Mouse (Mus musculus) fat pad, adult 2 months (tissue): Measurements from ENCODE around the gene Atpaf1.

ENCODE experiments used
- DNase-seq: peaks from one replicate; pipeline ENCODE4 v3.0.0-alpha.2; 2011; ENCODE audit warnings: low read depth, low spot score; ENCODE audit errors: extremely low read depth

Gene Atpaf1

DNA sequence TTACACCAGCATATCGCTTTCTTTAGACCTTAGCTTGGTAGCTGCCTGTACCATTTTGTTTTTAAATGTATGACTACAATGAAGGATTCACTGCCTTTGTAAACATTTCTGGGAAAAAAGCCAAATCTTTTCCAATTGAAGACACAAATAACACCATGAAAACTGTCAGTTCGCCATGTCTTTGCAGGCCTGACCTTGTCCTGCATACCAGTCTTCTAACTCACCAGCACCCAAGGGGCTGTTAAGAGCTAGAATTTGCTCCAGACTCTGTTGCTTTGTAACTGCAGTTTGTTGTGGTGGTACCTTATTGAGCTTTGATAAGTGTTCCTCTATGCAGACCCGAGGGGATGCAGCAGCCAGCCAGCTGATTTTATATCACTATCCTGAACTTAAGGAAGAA is 15.4 kb downstream of the Atpaf1 start:
- DNase-seq = no peak

DNA sequence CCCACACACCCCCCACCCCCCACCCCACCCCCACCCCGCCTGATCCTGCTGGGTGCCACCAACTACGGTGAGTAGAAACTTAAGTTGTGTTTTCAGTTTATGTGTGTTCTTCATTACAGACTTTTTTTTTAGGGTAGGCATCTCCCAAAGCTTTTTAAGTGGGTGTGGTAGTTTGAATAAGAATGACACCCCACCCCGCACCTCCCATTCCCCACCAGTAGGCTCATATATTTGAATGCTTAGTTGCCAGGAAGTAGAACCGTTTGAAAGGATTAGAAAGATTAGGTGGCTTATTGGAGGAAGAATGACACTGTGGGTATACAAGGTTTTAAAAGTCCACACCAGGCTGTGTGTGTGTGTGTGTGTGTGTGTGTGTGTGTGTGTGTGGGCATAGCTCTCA is 27.7 kb downstream of the Atpaf1 start:
- DNase-seq = no peak

DNA sequence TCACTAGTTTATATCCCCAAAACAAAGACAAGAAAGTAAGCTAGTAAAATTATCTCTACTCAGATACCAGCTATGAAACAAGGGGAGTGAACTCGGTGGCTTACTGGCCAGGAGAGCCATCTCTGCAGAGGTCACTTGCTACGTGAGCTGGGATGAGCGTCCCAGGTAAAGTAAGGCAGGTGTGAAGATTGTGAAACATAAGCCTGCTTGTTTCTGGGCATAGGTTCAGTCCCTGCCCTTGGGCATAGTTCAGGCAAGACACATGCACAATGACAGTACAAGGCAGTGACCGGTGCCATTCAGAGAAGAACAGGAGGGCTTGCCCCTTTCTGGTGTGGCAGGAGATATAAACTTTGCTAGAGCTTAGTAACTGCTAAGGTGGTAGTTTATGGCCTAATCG is 31.0 kb downstream of the Atpaf1 start:
- DNase-seq = no peak

DNA sequence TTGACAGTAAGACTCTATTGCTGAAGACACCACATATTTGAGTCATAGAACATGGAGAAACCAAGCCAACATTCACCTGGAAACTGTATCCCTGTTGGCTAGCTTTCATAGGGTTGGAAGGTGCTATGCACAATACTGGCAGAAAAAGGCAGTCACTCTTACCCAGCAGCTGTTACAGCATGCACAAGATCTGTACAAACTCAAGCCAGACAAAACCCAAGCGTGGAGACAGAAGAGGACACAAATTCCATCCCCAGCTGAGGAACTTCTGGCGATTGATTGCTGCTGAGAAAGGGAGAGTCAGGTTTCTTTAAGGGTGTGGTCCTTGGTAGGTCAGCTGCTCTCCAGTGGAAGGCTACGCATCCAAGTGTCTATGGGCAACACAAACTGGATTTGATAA is 35.6 kb downstream of the Atpaf1 start:
- no peak for DNase-seq

DNA sequence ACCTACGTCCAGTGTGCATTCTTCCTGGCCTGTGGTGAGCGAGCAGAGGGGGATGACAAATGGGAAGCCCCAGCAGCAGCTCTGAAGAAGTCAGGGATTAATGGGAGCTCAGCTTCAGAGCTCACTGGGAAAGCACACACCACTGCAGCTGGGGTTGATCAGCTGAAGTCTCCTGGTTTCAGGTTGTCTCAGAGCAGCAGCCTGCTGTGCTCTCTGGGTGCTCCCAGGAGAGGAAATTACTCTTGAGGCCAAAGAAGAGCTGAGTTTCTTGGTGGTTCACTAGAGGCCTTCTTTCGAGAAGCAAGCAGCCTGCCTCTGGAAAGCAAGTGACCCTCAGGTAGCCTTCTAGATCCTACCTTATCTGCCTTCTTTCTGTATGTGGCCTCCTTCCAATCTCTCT is 36.3 kb downstream of the Atpaf1 start:
- DNase-seq = no peak

DNA sequence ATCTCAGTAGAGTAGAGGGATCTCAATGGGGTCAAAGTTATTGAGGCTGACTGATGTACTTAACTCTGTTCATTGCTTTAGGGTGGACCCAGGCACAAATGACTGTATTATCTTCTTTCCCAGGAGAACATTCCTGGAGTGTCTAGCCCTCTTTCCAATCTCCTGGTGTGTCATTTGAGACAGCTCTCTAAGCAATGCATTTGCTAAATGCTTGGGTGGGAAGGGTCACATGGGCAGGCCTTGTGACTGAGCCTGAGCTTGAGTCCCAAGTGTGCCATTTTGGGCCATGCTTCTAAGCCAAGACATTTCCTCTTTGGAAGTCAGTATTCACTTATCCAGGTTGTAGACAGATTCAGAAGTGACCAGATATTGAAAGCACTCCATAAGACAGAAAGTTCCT is 36.8 kb downstream of the Atpaf1 start:
- DNase-seq = no peak

DNA sequence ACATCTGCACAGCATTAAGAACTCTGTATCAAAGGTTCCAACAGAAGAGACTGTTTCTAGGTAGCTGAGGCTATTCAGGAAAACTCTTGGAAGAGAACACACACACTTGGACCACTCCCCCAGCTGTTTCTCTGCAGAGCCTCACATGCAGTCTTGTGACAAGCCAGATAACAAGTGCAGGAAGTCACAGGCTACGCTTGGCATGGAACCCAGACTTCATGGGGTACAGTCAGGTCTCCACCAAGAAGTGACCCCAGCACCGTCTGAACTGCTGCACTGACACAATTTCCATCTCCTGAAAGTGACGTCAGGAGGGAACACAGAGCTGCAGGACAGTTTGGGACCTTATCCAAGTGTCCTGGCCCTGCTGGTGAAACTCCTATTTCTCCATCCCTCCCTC is 37.3 kb downstream of the Atpaf1 start:
- no peak for DNase-seq

DNA sequence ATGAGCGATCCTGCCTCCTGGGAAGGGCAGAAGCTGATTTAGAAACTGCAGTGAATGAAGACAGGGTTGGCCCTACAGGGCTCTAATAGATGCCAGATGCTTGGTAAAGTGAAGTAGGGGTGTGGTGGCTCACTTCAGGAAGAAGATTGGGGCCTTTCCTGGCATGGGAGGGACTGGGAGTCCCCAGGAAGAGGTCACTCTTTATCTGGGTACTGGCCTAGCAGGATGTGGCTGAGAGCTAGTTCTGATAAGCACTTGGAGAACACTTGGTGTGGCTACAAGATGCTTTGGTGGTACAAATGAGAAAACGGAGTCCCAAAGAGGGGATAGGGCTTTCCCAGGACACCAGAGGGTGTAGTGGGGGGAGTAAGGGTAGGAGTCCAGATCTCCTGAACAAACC is 39.6 kb downstream of the Atpaf1 start:
- DNase-seq = no peak

DNA sequence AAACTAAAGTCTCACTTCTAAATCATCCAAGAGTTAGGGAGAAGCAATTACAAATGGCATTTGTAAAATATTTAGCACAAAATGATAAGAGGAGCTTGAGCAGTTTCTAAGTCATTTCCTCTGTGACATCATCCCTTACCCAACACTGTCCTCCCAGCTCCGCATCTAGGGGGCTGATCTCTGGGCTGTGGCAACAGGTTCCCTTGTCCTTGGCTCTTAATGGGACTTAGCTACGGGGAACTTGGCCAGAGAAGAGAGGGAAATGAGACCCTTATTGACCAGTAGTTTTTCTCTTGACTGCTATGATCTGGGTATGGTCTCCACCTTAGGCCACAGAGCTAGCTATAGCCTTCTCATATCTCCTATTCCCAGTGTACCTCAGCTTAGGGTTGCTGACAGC is 40.7 kb downstream of the Atpaf1 start:
- DNase-seq = no peak

DNA sequence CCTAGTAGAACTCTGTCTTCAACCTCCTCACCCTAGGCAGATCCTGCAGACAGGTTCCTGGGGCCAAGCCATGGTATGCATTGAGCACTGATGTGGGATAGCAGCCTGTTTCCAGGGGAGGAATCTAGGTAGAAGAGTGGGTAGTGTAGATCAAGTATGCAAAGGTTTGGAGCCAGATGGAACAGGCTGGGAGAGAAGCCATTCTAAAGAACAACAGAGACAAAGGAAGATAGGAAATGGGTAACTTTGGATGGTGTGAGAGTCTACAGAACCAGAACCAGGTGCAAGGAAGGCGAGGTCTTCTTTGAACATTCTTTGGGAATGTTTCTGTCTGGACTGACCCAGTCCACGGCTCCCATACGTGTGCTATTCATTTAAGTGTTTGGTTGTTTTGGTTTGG is 42.5 kb downstream of the Atpaf1 start:
- no peak for DNase-seq

DNA sequence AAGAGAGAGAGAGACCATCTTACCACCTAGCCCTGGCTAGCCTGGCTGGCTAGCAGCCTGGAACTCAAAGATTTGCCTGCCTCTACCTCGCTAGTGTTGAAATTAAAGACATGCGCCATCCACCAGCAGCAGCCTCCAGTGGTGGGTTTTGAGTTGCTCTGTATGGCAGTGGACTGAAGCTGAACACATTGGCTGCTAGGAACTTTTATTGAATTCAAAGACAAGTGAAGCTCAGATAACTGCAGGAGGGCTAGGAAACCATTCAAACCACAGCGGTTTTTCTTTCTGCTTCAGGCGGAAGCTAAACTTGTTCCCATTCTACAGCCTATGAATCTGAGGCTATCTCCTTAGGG is 42.9 kb downstream of the Atpaf1 start:
- no peak for DNase-seq

DNA sequence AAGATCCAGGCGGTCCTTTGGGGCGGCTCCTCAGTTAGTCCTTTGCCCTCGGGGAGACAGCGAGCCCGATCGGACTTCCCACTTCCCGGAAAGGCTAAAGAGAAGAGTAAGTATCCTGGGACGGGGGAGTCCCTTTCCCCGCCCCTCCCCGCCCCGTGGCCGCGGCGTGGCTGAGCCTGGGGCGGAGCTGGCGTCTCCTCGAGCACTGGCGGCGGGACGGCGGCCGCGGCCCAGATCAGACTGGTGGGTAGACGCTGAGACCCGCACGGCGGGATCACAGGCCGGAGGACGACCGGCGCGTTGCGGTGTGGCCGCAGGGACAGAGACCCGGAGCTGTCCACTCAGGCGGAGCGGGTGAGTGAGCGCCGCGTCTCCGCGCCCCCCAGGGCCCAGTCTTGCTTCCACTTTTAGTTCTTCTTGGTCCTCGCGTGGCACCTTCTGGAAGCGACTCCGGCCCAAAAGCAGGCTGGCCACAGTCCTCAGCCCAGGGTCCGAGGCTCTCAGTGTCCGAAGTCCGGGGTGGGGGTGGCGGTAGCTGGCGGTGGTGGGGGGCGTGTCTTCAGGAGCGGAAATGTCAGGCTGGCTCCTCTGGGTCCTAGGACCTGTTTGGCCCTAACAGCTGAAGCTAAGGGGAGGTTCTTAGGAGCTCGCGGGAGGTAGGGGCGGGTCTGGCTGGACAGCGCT is 43.4 kb downstream of the Atpaf1 start, which contains the start of gene Mob3c:
TSS of gene Mob3c (plus strand) at position 205 of the 684 bp plus-strand sequence.
- no peak for DNase-seq

DNA sequence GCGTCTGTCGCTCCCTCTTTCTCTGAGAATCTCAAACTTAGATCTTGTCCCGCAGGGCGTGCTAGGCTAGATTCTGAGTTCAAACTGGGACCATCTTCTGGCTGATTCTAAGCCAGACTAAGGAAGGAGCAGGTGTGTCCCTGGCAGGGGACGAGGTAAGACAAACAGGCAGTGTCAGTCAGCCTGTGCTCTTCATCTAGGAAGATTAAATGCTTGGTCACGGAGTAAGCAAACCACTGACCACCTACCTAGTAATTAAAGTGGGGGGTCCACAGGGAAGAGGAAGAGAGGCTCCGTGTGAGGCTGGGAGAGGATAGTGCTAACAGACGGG is 43.9 kb downstream of the Atpaf1 start:
- no peak for DNase-seq

DNA sequence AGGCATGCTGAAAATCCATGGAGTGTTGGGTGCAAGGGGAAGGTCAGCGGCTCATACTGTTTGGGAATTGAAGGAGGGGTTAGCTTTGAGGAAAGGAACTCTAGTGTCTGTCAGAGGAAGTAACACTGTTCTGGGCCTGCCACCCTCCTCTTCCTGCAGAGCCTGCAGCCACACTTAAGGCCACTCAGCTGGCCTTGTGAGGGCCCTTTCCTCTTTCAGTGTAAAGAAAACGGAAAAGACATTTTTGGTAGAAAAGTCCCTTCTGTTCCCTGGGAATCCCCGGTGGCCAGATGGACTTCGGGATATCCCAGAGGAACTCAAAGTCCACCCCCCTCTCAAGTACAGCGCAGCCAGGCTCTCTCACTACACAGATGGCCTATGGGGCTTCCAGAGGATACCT is 45.9 kb downstream of the Atpaf1 start:
- DNase-seq = no peak

DNA sequence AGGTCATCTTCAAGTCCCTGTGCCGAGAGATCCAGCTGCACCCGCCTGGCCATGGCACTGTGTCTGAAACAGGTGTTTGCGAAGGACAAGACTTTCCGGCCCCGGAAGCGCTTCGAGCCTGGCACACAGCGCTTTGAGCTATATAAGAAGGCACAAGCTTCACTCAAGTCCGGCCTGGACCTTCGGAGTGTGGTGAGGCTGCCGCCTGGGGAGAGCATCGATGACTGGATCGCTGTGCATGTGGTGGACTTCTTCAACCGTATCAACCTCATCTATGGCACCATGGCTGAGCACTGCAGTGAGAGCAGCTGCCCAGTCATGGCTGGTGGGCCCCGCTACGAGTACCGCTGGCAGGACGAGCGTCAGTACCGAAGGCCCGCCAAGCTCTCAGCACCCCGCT is 46.6 kb downstream of the Atpaf1 start:
- DNase-seq = no peak

DNA sequence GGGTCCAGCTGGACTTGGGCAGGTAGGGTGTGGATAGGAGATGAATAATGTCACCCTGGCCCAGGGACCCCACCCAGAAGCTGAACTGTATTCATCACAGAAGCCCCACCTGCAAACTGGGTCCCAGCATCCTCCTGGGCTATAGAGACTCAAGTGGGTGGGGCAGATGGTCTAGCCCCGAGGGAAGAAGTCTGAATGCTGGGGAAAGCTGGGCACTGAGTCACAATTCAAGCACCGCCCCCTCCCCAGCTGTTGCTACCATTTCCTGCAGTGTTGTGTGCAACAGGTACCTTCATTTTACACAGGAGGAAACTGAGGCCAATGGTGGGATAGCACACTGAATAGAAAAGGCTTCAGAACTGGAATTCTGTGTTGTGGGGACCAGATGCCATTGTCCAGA is 47.4 kb downstream of the Atpaf1 start:
- no peak for DNase-seq

DNA sequence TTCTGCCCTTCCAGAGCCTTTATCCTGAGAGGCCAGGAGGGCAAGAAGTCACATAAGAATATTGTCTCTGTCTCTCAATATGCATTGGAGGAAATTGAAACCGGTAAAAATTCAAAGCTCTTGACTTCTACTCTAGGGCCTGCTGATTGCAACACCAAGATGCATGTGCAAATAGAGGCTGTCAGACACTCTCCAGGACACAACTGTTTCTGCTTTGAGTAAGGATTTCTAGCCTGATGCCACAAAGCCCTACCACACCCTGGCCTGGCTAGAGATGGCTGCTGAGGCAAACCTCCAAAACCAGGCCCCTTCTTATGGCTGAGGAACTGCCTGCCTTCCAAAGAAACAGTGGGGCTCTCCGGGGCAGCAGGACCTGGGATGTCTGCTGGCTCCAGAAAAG is 51.0 kb downstream of the Atpaf1 start:
- no peak for DNase-seq

DNA sequence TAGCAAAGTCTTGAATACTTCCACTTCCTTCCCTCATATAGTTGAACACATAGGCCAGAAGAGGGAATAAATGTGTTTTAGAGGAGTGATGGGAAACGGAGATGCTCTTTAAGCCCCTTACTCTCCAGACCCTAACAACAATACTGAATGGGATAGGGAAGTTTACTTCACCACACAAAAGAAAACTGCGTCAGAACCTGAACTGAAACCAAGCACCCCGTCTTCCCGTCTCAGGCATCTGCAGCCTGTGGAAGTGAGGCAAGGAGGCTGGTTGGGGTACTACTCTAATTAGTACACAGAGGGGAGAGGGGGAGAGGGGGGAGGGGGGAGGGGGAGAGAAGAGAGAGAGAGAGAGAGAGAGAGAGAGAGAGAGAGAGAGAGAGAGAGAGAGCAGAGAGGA is 53.6 kb downstream of the Atpaf1 start:
- no peak for DNase-seq

DNA sequence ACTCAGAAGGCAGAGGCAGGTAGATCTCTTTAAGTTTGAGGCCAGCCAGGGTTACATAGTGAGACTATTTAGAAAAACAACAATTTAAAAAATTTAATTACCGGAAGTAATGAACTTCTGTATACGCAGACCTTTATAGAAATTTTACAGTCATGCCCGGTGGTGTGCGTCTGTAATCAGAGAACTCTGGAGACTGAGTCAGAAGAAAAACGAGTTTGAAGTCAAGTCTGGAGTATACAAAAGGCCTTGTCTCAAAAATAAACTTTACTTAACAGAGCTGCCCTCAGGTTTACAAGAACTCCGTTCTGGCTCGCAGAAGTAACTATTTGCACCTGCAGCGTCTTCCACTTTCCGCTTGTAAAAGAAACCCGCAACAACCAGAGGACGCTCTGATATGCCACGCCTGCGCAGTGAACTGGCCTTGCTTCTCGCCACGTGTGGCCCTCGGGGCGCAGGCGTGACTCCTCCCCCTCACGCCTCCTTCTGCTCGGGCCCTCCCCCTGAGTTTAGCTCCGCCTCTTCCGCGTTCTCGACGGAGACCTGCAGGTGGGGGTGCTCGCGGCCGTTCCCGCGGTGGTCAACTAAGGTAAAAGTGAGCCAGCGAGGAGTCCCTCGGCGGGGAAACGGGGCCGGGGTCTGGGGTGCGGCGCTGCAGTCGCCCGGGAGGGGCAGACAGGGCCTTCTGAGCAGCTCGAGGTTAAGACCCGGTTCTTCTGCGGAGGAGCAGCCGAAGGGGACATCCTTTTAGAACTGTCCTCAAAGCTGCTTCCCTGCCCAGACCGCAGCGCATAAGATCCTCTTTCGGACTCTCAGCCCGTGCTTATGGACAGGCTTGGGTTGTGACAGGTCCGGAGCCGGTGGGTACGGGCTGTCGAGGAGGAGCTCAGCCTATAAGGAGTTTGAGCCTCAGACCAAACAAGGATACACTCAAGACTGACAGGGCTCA is 54.4 kb downstream of the Atpaf1 start, which contains the start of gene Mknk1:
TSS of gene Mknk1 (plus strand) at position 503 of the 946 bp plus-strand sequence.
- no peak for DNase-seq

DNA sequence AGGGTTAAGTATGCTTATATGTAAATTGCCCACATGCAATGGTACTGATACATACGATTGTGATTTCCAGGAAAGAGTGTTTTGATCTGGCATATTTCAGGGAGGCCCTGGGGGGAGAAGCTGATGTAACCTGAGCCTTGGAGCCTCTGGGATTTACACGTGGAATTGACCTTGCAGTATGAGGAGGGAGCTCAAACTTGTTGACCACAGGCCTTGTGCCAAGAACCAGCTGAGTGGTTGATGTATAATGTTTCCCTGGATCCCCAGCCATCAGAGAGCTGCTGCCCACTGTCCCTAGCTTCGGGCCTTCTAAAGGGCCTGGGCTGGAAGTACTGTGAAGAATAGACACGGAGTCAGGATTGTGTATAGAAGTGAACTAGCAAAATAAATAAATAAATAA is 55.3 kb downstream of the Atpaf1 start:
- DNase-seq = no peak

DNA sequence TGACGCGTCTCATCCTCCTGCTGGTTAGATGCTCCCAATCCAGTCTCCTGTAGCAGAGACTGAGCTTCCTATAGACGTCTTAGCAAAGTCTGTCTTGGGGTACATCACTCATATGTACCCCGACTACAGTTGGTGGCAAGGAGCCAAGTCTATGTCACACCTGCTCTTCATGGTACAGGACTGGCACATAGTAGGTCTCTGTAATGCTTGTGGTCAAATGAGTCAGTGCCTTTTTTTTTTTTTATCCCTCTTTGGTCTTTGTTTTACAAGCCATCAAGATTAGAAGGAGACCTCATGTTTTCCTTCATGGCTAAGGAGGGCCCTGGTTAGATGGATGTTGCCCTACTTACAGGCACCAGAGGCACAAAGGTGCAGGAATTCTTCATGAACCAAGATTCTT is 56.2 kb downstream of the Atpaf1 start:
- DNase-seq = no peak

DNA sequence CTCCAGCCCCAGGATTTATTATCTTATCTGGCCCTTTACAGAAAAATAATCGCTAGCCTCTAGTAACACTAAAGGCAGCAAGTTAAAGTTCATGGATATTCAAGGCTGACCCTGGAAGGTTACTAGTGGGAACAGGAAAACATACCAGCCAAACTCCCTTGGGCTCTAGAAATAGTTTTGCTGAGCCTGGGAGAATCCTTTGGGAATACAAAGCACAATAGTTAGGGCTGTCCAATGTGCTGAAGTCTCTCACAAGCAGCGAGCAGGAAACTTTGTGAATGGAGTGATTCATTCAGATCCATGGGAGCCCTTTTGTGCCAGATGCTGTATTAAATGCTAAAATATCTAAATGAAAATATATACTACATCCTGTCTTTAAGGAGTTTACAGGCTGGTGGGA is 62.0 kb downstream of the Atpaf1 start:
- no peak for DNase-seq

DNA sequence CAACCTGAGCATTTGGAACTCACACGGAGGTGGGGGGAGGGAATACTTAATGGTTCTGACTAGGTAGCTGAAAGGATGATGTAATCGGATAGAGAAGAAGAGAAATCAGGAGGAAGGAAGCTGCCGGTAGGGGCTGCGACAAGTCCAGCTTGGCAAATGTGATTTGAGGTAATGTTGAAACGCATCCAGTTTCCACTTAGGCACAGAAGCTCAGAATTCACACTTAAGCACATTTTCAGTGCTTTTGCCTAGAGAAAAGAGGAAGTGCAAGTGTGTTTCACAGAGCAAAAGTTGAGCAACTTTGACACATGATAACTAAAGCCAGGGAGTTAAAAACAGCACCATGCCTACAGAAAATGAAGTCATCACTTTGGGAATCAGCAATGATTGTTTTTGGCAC is 62.8 kb downstream of the Atpaf1 start:
- DNase-seq = no peak
